Mouse (Mus musculus) forebrain, embryonic 14.5 days (tissue): ENCODE measurements at regions not wholly inside any gene's neighbourhood (a gene's known extent, or its start where the extent isn't known, plus 50 kb on each side); places are given as distances from the start of the nearest gene placed in this dataset.
A peak's percentile ranks its signal among the peaks of the same experiment; 100 is the strongest.

ENCODE experiments used
- ATAC-seq: fragments of 200-750 bp; cut with Nextera tagmentation; 2 replicates; pipeline ENCODE4 v1.8.0; 2017; ENCODE audit warnings: mild to moderate bottlenecking, moderate library complexity
- DNase-seq: peaks from one replicate; pipeline ENCODE4 v3.0.0-alpha.2; 2015; ENCODE audit warnings: low spot score
- H3K27ac ChIP-seq: fragments of 300-500 bp; sonication (generic); 2 replicates; pipeline ENCODE4 v1.5.1; 2014; ENCODE audit warnings: low read depth, mild to moderate bottlenecking, control low read depth, low read length, moderate library complexity
- H3K27me3 ChIP-seq: fragments of 300-500 bp; sonication (generic); replicated peaks from 2 replicates; pipeline ENCODE4 v1.6.1; 2014; ENCODE audit warnings: low read length, control low read depth, mixed read lengths; ENCODE audit not compliant: control insufficient read depth, insufficient read depth
- H3K36me3 ChIP-seq: fragments of 300-500 bp; sonication (generic); 2 replicates; pipeline ENCODE4 v1.6.1; 2014; ENCODE audit warnings: low read length, control low read depth; ENCODE audit not compliant: control insufficient read depth, insufficient read depth
- H3K4me1 ChIP-seq: fragments of 300-500 bp; sonication (generic); 2 replicates; pipeline ENCODE4 v1.6.1; 2014; ENCODE audit warnings: antibody characterized with exemption, low read length, control low read depth; ENCODE audit not compliant: control insufficient read depth, insufficient read depth
- H3K4me2 ChIP-seq: fragments of 300-500 bp; sonication (generic); 2 replicates; pipeline ENCODE4 v1.6.1; 2014; ENCODE audit warnings: mild to moderate bottlenecking, control low read depth, low read length
- H3K4me3 ChIP-seq: fragments of 300-500 bp; sonication (generic); 2 replicates; pipeline ENCODE4 v1.5.1; 2014; ENCODE audit warnings: low read depth, low read length, control low read depth
- H3K9ac ChIP-seq: fragments of 300-500 bp; sonication (generic); 2 replicates; pipeline ENCODE4 v1.6.1; 2014; ENCODE audit warnings: mild to moderate bottlenecking, low read length, control low read depth, moderate library complexity
- H3K9me3 ChIP-seq: fragments of 300-500 bp; sonication (generic); replicated peaks from 2 replicates; pipeline ENCODE4 v1.6.1; 2016; ENCODE audit warnings: low read length, control low read depth, mixed read lengths; ENCODE audit not compliant: control insufficient read depth
- WGBS: fragments of 180-500 bp; shearing (Covaris S2); extraction: QIAGEN DNeasy Blood & Tissue Kit; methylation state at CpG from one replicate; pipeline ENCODE4 v1.1.7; 2014; 5-methylcytosine and 5-hydroxymethylcytosine counted together

GRCm38 (mm10) chr14:85286203-85286602, 842.8 kb downstream of the Pcdh17 start:
- H3K9me3 ChIP-seq, result no peaks in the 10 kb centered on the region
- no peak overlapping the region for H3K9ac ChIP-seq
- H3K4me1 ChIP-seq, result no peaks in the 10 kb centered on the region
- DNase-seq, result no peak
- H3K36me3 ChIP-seq, result no peaks in the 10 kb centered on the region
- no peak for ATAC-seq
- no peak overlapping the region for H3K4me2 ChIP-seq
- WGBS, result 89% methylated on average over 1 of the region's 1 CpGs
- no peaks in the 10 kb centered on the region for H3K27me3 ChIP-seq
- H3K27ac ChIP-seq, result no peak overlapping the region
- no peak overlapping the region for H3K4me3 ChIP-seq

- DNase-seq, result no peak
- no peak overlapping the region for H3K4me2 ChIP-seq
- no peaks in the 10 kb centered on the region for H3K36me3 ChIP-seq
- no peaks in the 10 kb centered on the region for H3K4me1 ChIP-seq
- WGBS, result 87% methylated on average over 2 of the region's 2 CpGs
- no peaks in the 10 kb centered on the region for H3K27me3 ChIP-seq
- H3K9me3 ChIP-seq, result no peaks in the 10 kb centered on the region
- no peak overlapping the region for H3K4me3 ChIP-seq
- ATAC-seq, result no peak
- no peak overlapping the region for H3K9ac ChIP-seq
- no peak overlapping the region for H3K27ac ChIP-seq
Observed at GRCm38 (mm10) chr14:85287460-85287859, 844.1 kb downstream of the Pcdh17 start.

GRCm38 (mm10) chr14:85298991-85299390, 855.6 kb downstream of the Pcdh17 start:
- no peak for ATAC-seq
- Histone ChIP-seq H3K4me2 (no peak overlapping the region), H3K27ac (no peak overlapping the region), H3K36me3 (no peaks in the 10 kb centered on the region), H3K9ac (no peak overlapping the region), H3K27me3 (no peaks in the 10 kb centered on the region), H3K4me3 (no peak overlapping the region), H3K9me3 (no peaks in the 10 kb centered on the region), H3K4me1 (no peaks in the 10 kb centered on the region)
- DNase-seq, result no peak
- 85% methylated on average over 3 of the region's 3 CpGs for WGBS

- H3K4me3 ChIP-seq, result no peak overlapping the region
- no peak overlapping the region for H3K4me2 ChIP-seq
- H3K9ac ChIP-seq, result no peak overlapping the region
- no peak for ATAC-seq
- 79% methylated on average over 2 of the region's 2 CpGs for WGBS
- H3K4me1 ChIP-seq, result no peaks in the 10 kb centered on the region
- peak; percentile 54 for DNase-seq
- no peaks in the 10 kb centered on the region for H3K9me3 ChIP-seq
- no peaks in the 10 kb centered on the region for H3K36me3 ChIP-seq
- H3K27me3 ChIP-seq, result no peaks in the 10 kb centered on the region
- H3K27ac ChIP-seq, result no peak overlapping the region
Observed at GRCm38 (mm10) chr14:85320679-85321078, 877.3 kb downstream of the Pcdh17 start.

- H3K4me2 ChIP-seq, result no peak overlapping the region
- no peaks in the 10 kb centered on the region for H3K4me1 ChIP-seq
- no peak overlapping the region for H3K27ac ChIP-seq
- H3K9ac ChIP-seq, result no peak overlapping the region
- H3K36me3 ChIP-seq, result no peaks in the 10 kb centered on the region
- H3K4me3 ChIP-seq, result no peak overlapping the region
- H3K9me3 ChIP-seq, result no peaks in the 10 kb centered on the region
- no peak for DNase-seq
- ATAC-seq, result no peak
- WGBS, result 63% methylated on average over 3 of the region's 3 CpGs
- H3K27me3 ChIP-seq, result no peaks in the 10 kb centered on the region
Observed at GRCm38 (mm10) chr14:85333277-85333676, 889.9 kb downstream of the Pcdh17 start.

GRCm38 (mm10) chr14:85337182-85337581, 893.8 kb downstream of the Pcdh17 start:
- H3K36me3 ChIP-seq, result no peaks in the 10 kb centered on the region
- no peak for DNase-seq
- WGBS, result 89% methylated on average over 3 of the region's 3 CpGs

GRCm38 (mm10) chr14:85354626-85355355, 911.4 kb downstream of the Pcdh17 start:
- DNase-seq (peak; percentile 74), ATAC-seq (peak; percentile 85; the same call in 1 of the 2 replicates)
- no peak overlapping the region for H3K27ac ChIP-seq
- no peak overlapping the region for H3K4me3 ChIP-seq
- H3K9me3 ChIP-seq, result no peaks in the 10 kb centered on the region
- no peaks in the 10 kb centered on the region for H3K36me3 ChIP-seq
- H3K4me1 ChIP-seq, result peaks cover 4% of the 10 kb centered on the region; the same call in 1 of the 2 replicates
- H3K9ac ChIP-seq, result no peak overlapping the region
- 14% methylated on average over 4 of the region's 4 CpGs for WGBS
- no peaks in the 10 kb centered on the region for H3K27me3 ChIP-seq
- no peak overlapping the region for H3K4me2 ChIP-seq

More at GRCm38 (mm10) chr14:85337182-85337581, 893.8 kb downstream of the Pcdh17 start:
- no peak overlapping the region for H3K27ac ChIP-seq
- no peak overlapping the region for H3K9ac ChIP-seq
- H3K27me3 ChIP-seq, result no peaks in the 10 kb centered on the region
- no peak for ATAC-seq
- no peak overlapping the region for H3K4me3 ChIP-seq
- H3K4me2 ChIP-seq, result no peak overlapping the region
- H3K9me3 ChIP-seq, result no peaks in the 10 kb centered on the region
- H3K4me1 ChIP-seq, result no peaks in the 10 kb centered on the region

GRCm38 (mm10) chr14:85363611-85364010, 920.2 kb downstream of the Pcdh17 start:
- no peak for DNase-seq
- Histone ChIP-seq H3K4me3 (no peak overlapping the region), H3K36me3 (no peaks in the 10 kb centered on the region), H3K4me2 (no peak overlapping the region), H3K27ac (no peak overlapping the region), H3K9ac (no peak overlapping the region), H3K4me1 (no peaks in the 10 kb centered on the region), H3K27me3 (no peaks in the 10 kb centered on the region), H3K9me3 (no peaks in the 10 kb centered on the region)
- ATAC-seq, result no peak

- Histone ChIP-seq H3K9me3 (no peaks in the 10 kb centered on the region), H3K36me3 (no peaks in the 10 kb centered on the region), H3K4me2 (no peak overlapping the region), H3K27ac (no peak overlapping the region), H3K4me1 (no peaks in the 10 kb centered on the region), H3K4me3 (no peak overlapping the region), H3K27me3 (no peaks in the 10 kb centered on the region), H3K9ac (no peak overlapping the region)
- ATAC-seq (no peak), DNase-seq (no peak)
- 97% methylated on average over 1 of the region's 1 CpGs for WGBS
Observed at GRCm38 (mm10) chr14:85373312-85373711, 929.9 kb downstream of the Pcdh17 start.
